Mouse (Mus musculus) brain, adult 10 weeks (tissue): ENCODE results near the gene Bola1. TPM values are rescaled to one million over a fixed set of nuclear protein-coding genes. Genes with fewer than 3 reads are reported as not detected.

Experiments
- polyA plus RNA-seq: library from polyadenylated mRNA; stranded (reverse); fragments of 350-450 nt; fragmentation: Illumina TruSeq; extraction: RNeasy Lipid Tissue Mini Kit (QIAGEN cat#74804); gene quantifications from one replicate; pipeline ENCODE4 v1.2.3, GENCODE M21; 2015; ENCODE audit warnings: low read depth, low replicate concordance

The Bola1 gene
- polyA plus RNA-seq, 1 experiment from 2014 or later: 30.9 TPM

Other genes with a start within 250 kb of the Bola1 start
- 74.5 TPM for gene Plekho1, start 223.7 kb downstream of the Bola1 start, polyA plus RNA-seq
- 46.0 TPM for gene Vps45, start 161.2 kb downstream of the Bola1 start, polyA plus RNA-seq
- 20.0 TPM for gene Otud7b, start 115.2 kb downstream of the Bola1 start, polyA plus RNA-seq
- 10.8 TPM for gene Mtmr11, start 57.7 kb downstream of the Bola1 start, polyA plus RNA-seq
- gene Sf3b4, start 47.4 kb downstream of the Bola1 start, polyA plus RNA-seq: 44.2 TPM
- 293 TPM for gene Sv2a, start 38.6 kb downstream of the Bola1 start, polyA plus RNA-seq
- not detected for gene Hist2h2ab, start 156 bp upstream of the Bola1 start, polyA plus RNA-seq
- gene Hist2h2ac, start 1.2 kb upstream of the Bola1 start, polyA plus RNA-seq: not detected
- gene Hist2h2be, start 1.4 kb upstream of the Bola1 start, polyA plus RNA-seq: 7.2 TPM
- gene Hist2h3c2, start 19.4 kb upstream of the Bola1 start, polyA plus RNA-seq: 5.3 TPM
- gene Hist2h2aa2, start 20.6 kb upstream of the Bola1 start, polyA plus RNA-seq: 79.4 TPM
- gene Hist2h2aa1, start 25.8 kb upstream of the Bola1 start, polyA plus RNA-seq: not detected
- gene Hist2h3c1, start 27.0 kb upstream of the Bola1 start, polyA plus RNA-seq: not detected
- 1.3 TPM for gene Hist2h4, start 43.6 kb upstream of the Bola1 start, polyA plus RNA-seq
- not detected for gene Hist2h3b, start 48.9 kb upstream of the Bola1 start, polyA plus RNA-seq
- gene Hist2h2bb, start 50.0 kb upstream of the Bola1 start, polyA plus RNA-seq: not detected
- gene Fcgr1, start 74.3 kb upstream of the Bola1 start, polyA plus RNA-seq: 4.3 TPM
- not detected for gene BC107364, start 232.6 kb upstream of the Bola1 start, polyA plus RNA-seq